Mouse (Mus musculus): ENCODE data around the gene Cmss1. TPM values are rescaled to one million over a fixed set of nuclear protein-coding genes. Genes with fewer than 3 reads are reported as not detected.

Gene Cmss1
- polyA plus RNA-seq, 1 experiment: 6.5 TPM

GRCm38 (mm10) chr16:57438288-57438685 lies 168.4 kb downstream of the Cmss1 start:
- TF ChIP-seq CTCF (IDR thresholded peaks at IDR 0.05; ENCODE audit: low read depth, low read length) (no peak), POLR2A (IDR thresholded peaks at IDR 0.05; ENCODE audit: borderline replicate concordance, low read depth, low read length) (no peak)
- Histone ChIP-seq H3K27ac (ENCODE audit: insufficient read depth, low read depth, low read length) (no peak overlapping the region), H3K4me1 (ENCODE audit: control insufficient read depth, insufficient read depth, low read length) (peaks cover 6% of the 10 kb centered on the region; the same call in 1 of the 2 replicates), H3K4me3 (ENCODE audit: insufficient read depth, low read length) (no peak overlapping the region)

DNA sequence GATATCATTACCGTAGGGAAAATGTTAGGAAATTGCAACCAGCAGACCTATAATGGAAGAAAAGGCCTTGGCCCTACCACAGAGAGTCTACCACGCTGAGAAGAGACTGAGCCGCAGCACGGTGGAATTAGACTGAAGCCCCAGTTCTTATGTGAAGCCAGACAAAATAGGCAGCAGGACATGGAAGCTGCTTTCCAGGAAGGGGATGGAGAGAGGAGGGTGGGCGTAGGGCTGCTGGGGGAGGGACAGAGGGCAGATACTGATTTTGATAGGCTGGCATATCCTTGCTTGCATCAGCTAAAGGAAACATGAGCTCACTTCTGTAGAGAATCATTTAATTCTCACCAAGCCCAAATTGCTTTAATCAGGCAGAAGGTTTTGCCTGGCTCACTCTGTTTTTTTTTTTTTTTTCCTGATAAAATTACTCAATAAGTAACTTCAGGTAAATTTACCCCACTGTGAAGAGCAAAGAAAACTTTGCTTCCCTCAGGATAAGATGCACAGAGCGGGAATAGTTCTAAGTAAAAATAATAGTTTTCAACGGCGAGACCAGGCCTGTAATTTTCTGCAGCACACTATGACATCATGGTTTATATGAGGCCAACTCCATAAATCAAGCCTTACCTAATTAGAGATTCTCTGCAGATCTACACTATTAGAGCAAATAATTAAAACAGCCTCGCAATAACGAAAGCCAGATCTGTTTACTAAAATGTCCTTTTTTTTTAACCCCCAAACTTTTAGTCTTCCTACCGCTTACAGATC lies 169.0 kb downstream of the Cmss1 start:
- Histone ChIP-seq H3K27ac (ENCODE audit: insufficient read depth, low read depth, low read length) (no peak overlapping the region), H3K4me1 (ENCODE audit: control insufficient read depth, insufficient read depth, low read length) (peaks cover 6% of the 10 kb centered on the region; the same call in 1 of the 2 replicates), H3K4me3 (ENCODE audit: insufficient read depth, low read length) (no peak overlapping the region)
- TF ChIP-seq CTCF (IDR thresholded peaks at IDR 0.05; ENCODE audit: low read depth, low read length) (no peak), POLR2A (IDR thresholded peaks at IDR 0.05; ENCODE audit: borderline replicate concordance, low read depth, low read length) (no peak)

DNA sequence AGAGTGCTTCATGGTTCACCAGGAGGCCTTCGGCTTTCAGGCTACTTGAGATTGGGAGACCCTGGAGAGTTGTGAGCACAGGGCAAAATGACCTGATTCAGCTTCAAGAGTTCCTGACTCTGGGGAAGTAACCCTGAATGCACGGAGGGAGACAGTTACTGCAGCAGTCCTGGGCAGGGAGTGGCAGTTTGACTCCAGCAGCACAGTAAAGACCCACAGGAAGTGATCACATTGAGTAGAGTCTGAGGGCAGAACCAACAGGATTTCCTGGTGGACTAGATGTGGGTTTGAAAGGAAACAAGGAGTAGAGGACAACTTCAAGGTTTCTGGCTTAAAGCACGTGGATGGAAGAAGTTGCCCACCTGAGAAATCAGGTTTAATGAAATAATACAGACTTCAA lies 172.0 kb downstream of the Cmss1 start:
- H3K4me1 ChIP-seq (ENCODE audit: control insufficient read depth, insufficient read depth, low read length): peaks cover 10% of the 10 kb centered on the region; the same call in 1 of the 2 replicates
- no peak overlapping the region for H3K27ac ChIP-seq (ENCODE audit: insufficient read depth, low read depth, low read length)
- no peak overlapping the region for H3K4me3 ChIP-seq (ENCODE audit: insufficient read depth, low read length)
- TF ChIP-seq CTCF (IDR thresholded peaks at IDR 0.05; ENCODE audit: low read depth, low read length) (no peak), POLR2A (IDR thresholded peaks at IDR 0.05; ENCODE audit: borderline replicate concordance, low read depth, low read length) (no peak)

GRCm38 (mm10) chr16:57433671-57434070 lies 173.0 kb downstream of the Cmss1 start:
- peaks cover 10% of the 10 kb centered on the region; the same call in 1 of the 2 replicates for H3K4me1 ChIP-seq (ENCODE audit: control insufficient read depth, insufficient read depth, low read length)
- H3K27ac ChIP-seq (ENCODE audit: insufficient read depth, low read depth, low read length): no peak overlapping the region
- no peak overlapping the region for H3K4me3 ChIP-seq (ENCODE audit: insufficient read depth, low read length)
- TF ChIP-seq POLR2A (IDR thresholded peaks at IDR 0.05; ENCODE audit: borderline replicate concordance, low read depth, low read length) (no peak), CTCF (IDR thresholded peaks at IDR 0.05; ENCODE audit: low read depth, low read length) (no peak)

DNA sequence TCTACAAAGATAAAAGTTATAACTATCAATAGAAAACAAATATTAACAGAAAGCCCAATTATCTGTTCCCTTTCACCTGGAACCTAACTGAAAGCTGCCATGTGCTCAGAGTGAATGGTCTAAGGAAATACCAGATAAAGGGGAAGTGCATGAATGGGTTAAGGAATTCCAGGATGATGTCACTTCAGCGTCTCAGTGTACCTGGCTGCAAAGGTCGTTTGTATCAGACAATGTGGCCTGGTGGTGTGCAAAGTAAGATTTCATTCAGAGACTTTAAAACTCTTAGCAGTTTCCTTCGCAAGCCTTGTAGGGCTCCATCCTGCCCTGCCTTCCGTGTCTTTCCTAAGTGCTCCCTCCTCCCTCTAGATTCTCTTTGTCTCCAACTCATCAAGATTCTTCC lies 173.5 kb downstream of the Cmss1 start:
- TF ChIP-seq CTCF (IDR thresholded peaks at IDR 0.05; ENCODE audit: low read depth, low read length): no peak
- TF ChIP-seq POLR2A (IDR thresholded peaks at IDR 0.05; ENCODE audit: borderline replicate concordance, low read depth, low read length): no peak
- no peak overlapping the region for H3K4me3 ChIP-seq (ENCODE audit: insufficient read depth, low read length)
- H3K27ac ChIP-seq (ENCODE audit: insufficient read depth, low read depth, low read length): no peak overlapping the region
- peaks cover 10% of the 10 kb centered on the region; the same call in 1 of the 2 replicates for H3K4me1 ChIP-seq (ENCODE audit: control insufficient read depth, insufficient read depth, low read length)

DNA sequence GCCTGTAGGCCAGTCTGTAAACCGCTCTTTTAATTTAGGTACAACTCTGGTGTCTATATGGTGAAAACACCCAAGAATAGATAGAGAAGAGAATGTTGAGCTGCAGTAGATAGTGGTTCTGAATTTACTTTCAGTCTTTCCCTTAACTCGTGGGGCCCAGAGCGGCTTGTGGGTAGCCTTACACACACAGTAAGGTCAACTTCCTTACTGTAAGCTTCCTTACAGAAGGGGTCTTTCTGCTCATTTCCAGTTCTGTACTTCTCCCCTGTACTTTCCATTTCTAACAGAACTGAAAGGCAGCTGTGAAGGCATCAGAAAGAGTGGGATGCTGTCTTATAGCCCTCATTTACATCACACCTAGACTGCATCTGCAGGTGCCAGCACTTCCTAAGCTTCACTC lies 175.4 kb downstream of the Cmss1 start:
- Histone ChIP-seq H3K4me3 (ENCODE audit: insufficient read depth, low read length) (no peak overlapping the region), H3K27ac (ENCODE audit: insufficient read depth, low read depth, low read length) (no peak overlapping the region), H3K4me1 (ENCODE audit: control insufficient read depth, insufficient read depth, low read length) (peaks cover 17% of the 10 kb centered on the region)
- TF ChIP-seq CTCF (IDR thresholded peaks at IDR 0.05; ENCODE audit: low read depth, low read length) (no peak), POLR2A (IDR thresholded peaks at IDR 0.05; ENCODE audit: borderline replicate concordance, low read depth, low read length) (no peak)

DNA sequence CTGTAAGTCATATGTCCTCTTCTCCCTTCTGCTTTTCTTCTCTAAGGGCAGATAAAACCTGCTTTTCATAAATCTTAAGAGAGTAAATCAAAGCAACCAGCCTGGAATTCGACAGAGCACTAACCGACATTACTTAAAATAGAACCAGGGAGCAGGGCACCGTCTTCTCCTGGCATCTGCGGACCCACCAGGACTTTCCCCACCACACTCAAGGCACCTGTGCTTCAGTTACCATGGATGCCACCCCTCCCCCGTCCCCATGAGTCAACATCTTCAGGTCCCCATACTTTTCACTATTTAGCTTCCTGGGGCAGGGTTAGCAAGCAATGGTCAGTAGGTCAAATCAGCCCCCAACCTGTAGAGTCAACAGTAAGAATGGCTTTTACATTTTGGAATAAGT lies 177.7 kb downstream of the Cmss1 start:
- TF ChIP-seq POLR2A (IDR thresholded peaks at IDR 0.05; ENCODE audit: borderline replicate concordance, low read depth, low read length) (no peak), CTCF (IDR thresholded peaks at IDR 0.05; ENCODE audit: low read depth, low read length) (no peak)
- H3K4me3 ChIP-seq (ENCODE audit: insufficient read depth, low read length): no peak overlapping the region
- H3K4me1 ChIP-seq (ENCODE audit: control insufficient read depth, insufficient read depth, low read length): peaks cover 20% of the 10 kb centered on the region
- no peak overlapping the region for H3K27ac ChIP-seq (ENCODE audit: insufficient read depth, low read depth, low read length)

DNA sequence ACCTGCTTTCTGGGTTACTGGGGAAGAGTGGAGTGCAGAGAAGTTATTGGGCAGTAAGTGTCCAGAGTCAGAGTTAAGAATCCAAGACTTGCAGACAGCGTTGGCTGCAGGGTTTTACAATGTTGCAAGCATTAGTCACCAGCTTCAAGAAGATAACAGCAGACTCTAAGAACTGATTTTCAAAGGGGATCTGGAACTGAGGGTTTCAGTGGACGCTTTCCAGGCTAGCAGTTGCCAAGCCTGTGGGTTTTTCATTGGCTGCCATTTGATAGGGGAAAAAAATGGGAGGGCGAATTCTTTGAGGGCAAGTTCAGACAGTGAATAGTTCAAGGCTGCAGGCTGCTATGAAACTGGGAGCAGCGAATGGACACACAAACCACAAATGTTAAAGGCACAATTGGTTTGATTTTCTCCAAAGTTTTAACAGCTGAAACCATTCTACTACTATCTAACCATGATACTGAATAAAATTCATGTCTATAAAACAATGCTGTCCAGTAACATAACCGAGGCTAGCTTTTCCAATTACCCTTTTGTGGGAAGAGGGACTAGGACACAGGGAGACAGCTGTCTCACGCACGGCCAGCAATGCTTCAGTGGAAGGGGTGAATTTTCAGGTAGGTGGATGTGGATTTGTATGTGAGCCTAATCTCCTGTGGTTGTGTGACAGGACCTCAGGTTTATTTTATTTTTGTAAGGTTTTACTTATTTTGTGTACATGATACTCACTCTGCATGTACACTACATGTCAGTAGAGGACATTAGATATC lies 179.0 kb downstream of the Cmss1 start:
- no peak overlapping the region for H3K27ac ChIP-seq (ENCODE audit: insufficient read depth, low read depth, low read length)
- peaks cover 29% of the 10 kb centered on the region for H3K4me1 ChIP-seq (ENCODE audit: control insufficient read depth, insufficient read depth, low read length)
- no peak for TF ChIP-seq CTCF (IDR thresholded peaks at IDR 0.05; ENCODE audit: low read depth, low read length)
- no peak for TF ChIP-seq POLR2A (IDR thresholded peaks at IDR 0.05; ENCODE audit: borderline replicate concordance, low read depth, low read length)
- H3K4me3 ChIP-seq (ENCODE audit: insufficient read depth, low read length): no peak overlapping the region

GRCm38 (mm10) chr16:57426680-57427079 lies 180.0 kb downstream of the Cmss1 start:
- TF ChIP-seq CTCF (IDR thresholded peaks at IDR 0.05; ENCODE audit: low read depth, low read length) (no peak), POLR2A (IDR thresholded peaks at IDR 0.05; ENCODE audit: borderline replicate concordance, low read depth, low read length) (no peak)
- no peak overlapping the region for H3K27ac ChIP-seq (ENCODE audit: insufficient read depth, low read depth, low read length)
- no peak overlapping the region for H3K4me3 ChIP-seq (ENCODE audit: insufficient read depth, low read length)
- peaks cover 35% of the 10 kb centered on the region for H3K4me1 ChIP-seq (ENCODE audit: control insufficient read depth, insufficient read depth, low read length)

Measured in bone marrow macrophage, adult 2 months (primary cell).